In genomic region chr7:19483281-19483680, GRCm38 (mm10) we compare ENCODE assay signal across 12 mouse cellular contexts.
"Had no signal": no experiment of that assay in that cellular context is flagged by ENCODE, and none has a peak within 500 bp of the region (broad histone marks: within the 10 kb centered on the region; RNA-seq: fewer than 3 reads in every experiment).

No protein-coding gene starts in this region.

- DNase-seq: retina, postnatal 1 day; right cerebral cortex, adult 18-20 months; right cerebral cortex, postnatal 14 days; right cerebral cortex, postnatal 25 days; right cerebral cortex, postnatal 4 days; spleen, adult 18-20 months; thymus, adult 18-20 months; thymus, adult 2 months; thymus, postnatal 14 days; thymus, postnatal 25 days; thymus, postnatal 36 days; thymus, postnatal 4 days had no signal
